Mouse (Mus musculus) liver, embryonic 15.5 days (tissue): ENCODE results near the gene Fcnb. TPM values are rescaled to one million over a fixed set of nuclear protein-coding genes. Genes with fewer than 3 reads are reported as not detected.

Experiments used
- ATAC-seq: fragments of 200-750 bp; cut with Nextera tagmentation; 2 replicates; pipeline ENCODE4 v1.8.0; 2017; ENCODE audit warnings: moderate number of reproducible peaks, mild to moderate bottlenecking, moderate library complexity; ENCODE audit not compliant: insufficient read depth
- H3K27ac ChIP-seq: fragments of 300-500 bp; sonication (generic); replicated peaks from 2 replicates; pipeline ENCODE4 v1.5.1; 2015; ENCODE audit warnings: mild to moderate bottlenecking, inconsistent platforms
- H3K27me3 ChIP-seq: fragments of 300-500 bp; sonication (generic); 2 replicates; pipeline ENCODE4 v1.6.1; 2015; ENCODE audit warnings: mild to moderate bottlenecking, inconsistent platforms
- H3K36me3 ChIP-seq: fragments of 300-500 bp; sonication (generic); replicated peaks from 2 replicates; pipeline ENCODE4 v1.6.1; 2015; ENCODE audit warnings: moderate library complexity, mild to moderate bottlenecking, inconsistent platforms
- H3K4me1 ChIP-seq: fragments of 300-500 bp; sonication (generic); replicated peaks from 2 replicates; pipeline ENCODE4 v1.6.1; 2015; ENCODE audit warnings: inconsistent platforms
- H3K4me2 ChIP-seq: fragments of 300-500 bp; sonication (generic); 2 replicates; pipeline ENCODE4 v1.6.1; 2015; ENCODE audit warnings: moderate library complexity, mild to moderate bottlenecking, inconsistent platforms
- H3K4me3 ChIP-seq: fragments of 300-500 bp; sonication (generic); replicated peaks from 2 replicates; pipeline ENCODE4 v1.5.1; 2015; ENCODE audit warnings: mild to moderate bottlenecking, inconsistent platforms
- H3K9ac ChIP-seq: fragments of 300-500 bp; sonication (generic); 2 replicates; pipeline ENCODE4 v1.6.1; 2015; ENCODE audit warnings: moderate library complexity, mild to moderate bottlenecking, inconsistent platforms
- H3K9me3 ChIP-seq: fragments of 300-500 bp; sonication (generic); replicated peaks from 2 replicates; pipeline ENCODE4 v1.6.1; 2016; ENCODE audit warnings: inconsistent platforms
- WGBS: fragments of 180-500 bp; shearing (Covaris S2); methylation state at CpG from one replicate; pipeline ENCODE4 v1.1.7; 2015; ENCODE audit warnings: mixed read lengths; ENCODE audit not compliant: insufficient replicate concordance; 5-methylcytosine and 5-hydroxymethylcytosine counted together
- polyA plus RNA-seq: library from polyadenylated mRNA; unstranded; fragments of >200 nt; fragmentation: Nextera tagmentation; extraction: Ambion mirVana; gene quantifications from 2 replicates; pipeline ENCODE4 v1.2.1, GENCODE M21; 2015

The Fcnb gene
- polyA plus RNA-seq, 1 experiment from 2014 or later: 63.9 TPM

DNA sequence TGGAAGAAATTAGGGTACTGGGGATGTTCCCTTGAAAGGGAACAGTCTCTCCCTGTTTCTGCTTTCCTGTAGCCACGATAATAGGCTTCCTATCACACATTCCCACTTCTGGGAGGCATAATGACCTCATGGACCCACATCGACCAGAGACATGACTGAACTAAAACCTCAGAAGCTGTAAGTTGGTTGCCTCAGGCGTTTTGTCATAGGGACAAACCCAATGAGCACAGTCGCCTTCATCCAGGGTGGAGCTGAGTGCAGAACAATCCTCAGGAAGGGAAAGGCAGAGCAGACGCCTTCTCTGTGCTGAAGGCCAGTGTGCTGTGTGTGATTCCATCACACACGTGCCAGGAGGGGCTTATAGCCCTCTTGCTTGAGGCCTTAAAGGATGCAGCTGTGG is 38.4 kb downstream of the Fcnb start:
- Histone ChIP-seq H3K27me3 (no peaks in the 10 kb centered on the region), H3K9me3 (no peaks in the 10 kb centered on the region), H3K9ac (no peak overlapping the region), H3K27ac (peak overlapping the region; percentile 73; the same call in 1 of the 2 replicates), H3K4me2 (no peak overlapping the region), H3K4me1 (peaks cover 41% of the 10 kb centered on the region), H3K4me3 (no peak overlapping the region), H3K36me3 (no peaks in the 10 kb centered on the region)
- 62% methylated on average over 6 of the region's 6 CpGs for WGBS
- no peak for ATAC-seq

DNA sequence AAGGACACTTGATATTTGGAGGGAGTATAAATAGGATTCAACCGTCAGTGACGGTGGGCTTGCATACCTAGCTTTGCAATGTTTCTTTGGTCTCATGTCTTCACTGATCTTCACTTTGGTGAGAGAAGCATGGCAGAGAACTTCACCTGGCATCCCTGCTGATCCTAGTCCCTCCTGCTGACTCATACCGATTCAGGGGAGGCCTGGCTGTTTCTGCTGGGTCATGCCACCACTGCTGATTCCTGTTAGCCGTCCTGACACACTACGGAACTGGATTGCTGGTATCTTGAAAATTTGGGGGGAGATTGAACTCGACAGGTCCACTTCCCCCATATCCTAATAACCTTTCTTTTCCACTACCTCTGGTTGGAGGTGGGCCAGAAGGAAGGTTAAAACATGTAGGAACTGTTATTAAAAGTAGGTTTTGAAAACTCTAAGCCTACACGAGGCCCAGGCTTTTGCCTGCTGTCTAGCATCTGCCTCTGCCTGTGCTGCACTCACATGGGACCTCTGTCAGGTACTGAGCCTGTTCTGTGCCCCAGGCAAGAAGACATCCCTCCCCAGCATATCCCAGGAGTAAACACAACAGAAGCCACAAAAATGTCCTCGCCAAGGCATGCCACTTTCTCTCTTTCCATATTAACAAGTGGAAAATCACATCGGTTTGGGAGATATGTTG is 39.6 kb downstream of the Fcnb start:
- Histone ChIP-seq H3K9ac (no peak overlapping the region), H3K4me3 (no peak overlapping the region), H3K36me3 (no peaks in the 10 kb centered on the region), H3K27ac (peak overlapping the region; percentile 73), H3K4me1 (peaks cover 41% of the 10 kb centered on the region), H3K4me2 (no peak overlapping the region), H3K9me3 (no peaks in the 10 kb centered on the region), H3K27me3 (no peaks in the 10 kb centered on the region)
- peak; percentile 85 for ATAC-seq
- WGBS: 69% methylated on average over 9 of the region's 9 CpGs

DNA sequence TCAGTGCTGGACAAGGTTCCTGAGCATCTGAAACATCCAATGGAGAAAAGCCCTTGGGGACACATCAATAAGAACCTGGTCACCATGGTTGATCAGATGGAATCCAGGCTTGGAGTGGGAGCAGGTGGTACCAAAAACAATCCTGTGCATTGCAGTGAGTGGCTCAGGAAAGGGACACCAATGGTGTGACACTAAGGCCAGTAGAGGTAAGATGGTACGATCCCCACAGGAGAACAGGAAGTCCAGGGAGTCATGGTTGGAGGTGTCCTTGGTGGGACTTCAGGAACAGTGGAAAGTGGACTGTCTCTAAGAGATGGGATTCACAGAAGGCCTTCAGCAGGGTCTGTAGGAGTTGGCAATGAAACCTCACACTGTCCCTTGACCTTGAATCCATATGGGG is 44.2 kb downstream of the Fcnb start:
- Histone ChIP-seq H3K4me1 (peaks cover 23% of the 10 kb centered on the region), H3K36me3 (peaks cover 13% of the 10 kb centered on the region; the same call in 1 of the 2 replicates), H3K27ac (no peak overlapping the region), H3K9me3 (no peaks in the 10 kb centered on the region), H3K4me3 (no peak overlapping the region), H3K27me3 (no peaks in the 10 kb centered on the region), H3K9ac (no peak overlapping the region), H3K4me2 (no peak overlapping the region)
- 83% methylated on average over 1 of the region's 1 CpGs for WGBS
- no peak for ATAC-seq

DNA sequence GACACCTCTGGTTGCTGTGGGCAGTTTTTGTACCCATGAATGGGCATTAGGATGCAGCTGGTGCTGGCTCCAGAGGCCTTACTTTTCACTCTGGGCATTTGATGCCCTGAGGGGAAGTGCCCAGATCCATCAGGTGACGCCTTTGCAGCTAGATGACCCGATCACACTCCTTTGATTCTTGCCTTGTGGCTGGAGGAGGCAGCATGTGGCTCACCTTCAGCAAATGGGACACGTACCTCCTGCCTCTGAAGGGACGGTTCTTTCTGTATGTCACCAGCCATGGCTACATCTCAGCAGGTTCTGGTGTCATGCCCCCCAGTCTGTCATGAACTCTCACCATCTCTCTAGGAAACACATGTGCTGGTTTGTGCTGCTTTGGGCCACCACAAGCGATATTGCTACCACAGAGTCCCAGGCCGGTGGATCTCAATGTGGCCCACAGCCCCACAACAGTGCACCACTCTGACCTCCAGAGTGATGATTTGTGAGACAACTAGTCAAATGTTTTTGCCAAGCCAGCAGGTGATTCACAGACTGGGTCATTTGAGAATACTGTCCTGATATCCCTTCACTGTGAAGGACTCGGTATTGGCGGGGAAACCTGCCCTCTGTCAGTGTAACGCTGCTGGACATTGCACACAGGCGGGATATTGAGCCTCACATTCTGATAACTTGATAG is 44.9 kb downstream of the Fcnb start:
- Histone ChIP-seq H3K4me1 (peaks cover 16% of the 10 kb centered on the region), H3K4me3 (no peak overlapping the region), H3K4me2 (no peak overlapping the region), H3K27ac (0 out of 2 replicates have a peak overlapping the region, but pooled peaks have one; percentile 24), H3K9ac (no peak overlapping the region), H3K9me3 (no peaks in the 10 kb centered on the region), H3K27me3 (no peaks in the 10 kb centered on the region), H3K36me3 (peaks cover 13% of the 10 kb centered on the region; the same call in 1 of the 2 replicates)
- ATAC-seq: no peak
- WGBS: 77% methylated on average over 10 of the region's 10 CpGs

DNA sequence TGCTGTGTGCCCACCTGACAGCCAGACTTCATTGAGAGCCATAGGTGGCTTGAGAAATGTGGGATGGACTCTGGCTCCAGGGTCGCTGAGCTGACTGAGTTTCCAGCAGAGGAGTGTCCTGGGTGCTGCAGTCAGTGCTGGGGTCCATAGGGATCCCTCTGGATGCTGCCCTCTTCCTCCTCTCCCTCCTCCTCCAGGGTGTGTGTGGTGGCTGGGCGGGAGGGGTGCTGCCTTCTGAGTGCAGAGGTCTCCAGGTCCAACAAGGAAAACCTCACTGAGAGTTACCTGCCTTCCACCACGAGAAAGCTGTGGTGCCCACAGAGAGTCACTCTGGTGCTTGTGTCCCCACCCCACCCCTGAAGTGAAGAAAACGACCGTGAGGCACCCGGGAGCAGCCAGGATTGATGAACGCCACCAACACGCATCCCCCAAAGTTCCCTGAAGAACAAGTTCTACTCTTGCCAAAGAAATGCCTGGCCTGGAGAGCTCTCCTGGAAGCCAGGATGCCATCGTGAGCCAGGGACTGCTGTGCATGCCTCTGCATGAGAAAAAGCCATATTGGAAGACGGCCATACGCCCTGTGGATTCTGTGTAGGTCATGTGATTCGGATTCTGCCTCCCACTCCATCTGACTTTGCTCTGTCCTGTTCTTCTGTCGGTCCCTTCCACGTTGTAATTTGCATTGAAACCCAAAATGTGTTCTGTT is 46.1 kb downstream of the Fcnb start:
- Histone ChIP-seq H3K9ac (no peak overlapping the region), H3K4me3 (no peak overlapping the region), H3K27me3 (no peaks in the 10 kb centered on the region), H3K9me3 (no peaks in the 10 kb centered on the region), H3K4me2 (no peak overlapping the region), H3K36me3 (peaks cover 13% of the 10 kb centered on the region; the same call in 1 of the 2 replicates), H3K4me1 (peaks cover 15% of the 10 kb centered on the region), H3K27ac (no peak overlapping the region)
- no peak for ATAC-seq
- 81% methylated on average over 14 of the region's 14 CpGs for WGBS

DNA sequence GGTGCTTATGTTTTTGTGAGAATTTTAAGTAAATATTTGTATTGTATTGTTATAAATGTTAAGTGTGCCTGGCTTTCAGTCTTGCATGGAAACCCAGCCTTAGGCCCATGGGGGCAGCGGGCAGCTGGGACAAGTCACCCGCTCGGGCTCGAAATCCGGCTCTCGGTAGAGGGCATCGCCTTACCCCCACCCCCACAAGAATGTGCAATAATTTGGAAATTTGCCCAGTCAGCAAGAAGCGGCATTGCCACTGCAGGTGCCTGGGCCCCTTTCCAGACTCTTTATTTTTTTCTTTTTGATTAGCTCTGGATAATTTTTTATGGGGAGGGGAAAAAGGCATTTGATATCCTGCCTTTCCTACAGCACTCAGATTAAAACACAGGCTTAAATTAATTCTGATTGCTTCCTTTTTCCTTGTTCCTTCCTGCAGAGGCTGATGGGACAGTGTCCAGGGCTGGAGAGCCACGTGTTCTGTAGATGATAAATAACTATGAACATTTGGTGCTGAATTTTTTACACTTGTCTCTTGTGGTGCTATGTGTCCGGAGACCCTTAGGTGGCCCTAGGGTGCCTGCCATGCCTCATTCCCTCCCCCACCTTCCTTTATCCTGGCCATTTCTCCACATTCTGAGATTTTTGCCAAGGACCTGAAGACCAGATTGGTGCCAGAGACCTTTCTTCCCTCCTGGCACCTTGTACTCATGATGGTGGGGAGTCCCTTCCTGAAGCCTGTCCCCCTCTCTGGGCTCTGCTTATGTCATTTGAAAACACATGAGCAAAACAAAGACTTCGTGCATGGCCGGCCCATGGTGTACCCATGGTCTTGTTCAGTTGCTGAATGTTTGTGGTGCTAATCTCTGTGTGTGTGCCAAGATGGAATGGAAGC is 46.9 kb downstream of the Fcnb start:
- Histone ChIP-seq H3K36me3 (peaks cover 13% of the 10 kb centered on the region; the same call in 1 of the 2 replicates), H3K9me3 (no peaks in the 10 kb centered on the region), H3K27me3 (no peaks in the 10 kb centered on the region), H3K9ac (no peak overlapping the region), H3K4me1 (peaks cover 18% of the 10 kb centered on the region), H3K4me3 (no peak overlapping the region), H3K4me2 (no peak overlapping the region), H3K27ac (0 out of 2 replicates have a peak overlapping the region, but pooled peaks have one; percentile 7)
- WGBS: 68% methylated on average over 12 of the region's 12 CpGs
- ATAC-seq: no peak

DNA sequence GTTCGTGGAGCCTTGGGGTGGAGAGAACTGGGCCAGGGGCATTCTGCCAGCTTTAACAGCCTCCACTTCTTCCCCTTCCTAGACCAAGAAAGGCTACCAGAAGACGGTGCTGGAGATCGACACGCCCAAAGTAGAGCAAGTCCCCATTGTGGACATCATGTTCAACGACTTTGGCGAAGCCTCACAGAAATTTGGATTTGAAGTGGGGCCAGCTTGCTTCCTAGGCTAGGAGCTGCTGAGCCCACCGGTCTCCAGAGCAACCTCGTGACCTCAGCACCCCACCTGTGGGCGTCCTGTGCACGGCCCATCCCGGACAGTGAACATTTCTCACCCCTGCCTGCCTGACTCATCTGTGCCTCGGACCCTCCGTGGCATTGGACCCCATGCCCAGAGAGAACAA is 47.9 kb downstream of the Fcnb start:
- Histone ChIP-seq H3K27ac (no peak overlapping the region), H3K9ac (no peak overlapping the region), H3K4me2 (no peak overlapping the region), H3K4me1 (peaks cover 27% of the 10 kb centered on the region), H3K36me3 (peaks cover 13% of the 10 kb centered on the region; the same call in 1 of the 2 replicates), H3K4me3 (no peak overlapping the region), H3K27me3 (no peaks in the 10 kb centered on the region), H3K9me3 (no peaks in the 10 kb centered on the region)
- WGBS: 85% methylated on average over 13 of the region's 13 CpGs
- ATAC-seq: no peak

DNA sequence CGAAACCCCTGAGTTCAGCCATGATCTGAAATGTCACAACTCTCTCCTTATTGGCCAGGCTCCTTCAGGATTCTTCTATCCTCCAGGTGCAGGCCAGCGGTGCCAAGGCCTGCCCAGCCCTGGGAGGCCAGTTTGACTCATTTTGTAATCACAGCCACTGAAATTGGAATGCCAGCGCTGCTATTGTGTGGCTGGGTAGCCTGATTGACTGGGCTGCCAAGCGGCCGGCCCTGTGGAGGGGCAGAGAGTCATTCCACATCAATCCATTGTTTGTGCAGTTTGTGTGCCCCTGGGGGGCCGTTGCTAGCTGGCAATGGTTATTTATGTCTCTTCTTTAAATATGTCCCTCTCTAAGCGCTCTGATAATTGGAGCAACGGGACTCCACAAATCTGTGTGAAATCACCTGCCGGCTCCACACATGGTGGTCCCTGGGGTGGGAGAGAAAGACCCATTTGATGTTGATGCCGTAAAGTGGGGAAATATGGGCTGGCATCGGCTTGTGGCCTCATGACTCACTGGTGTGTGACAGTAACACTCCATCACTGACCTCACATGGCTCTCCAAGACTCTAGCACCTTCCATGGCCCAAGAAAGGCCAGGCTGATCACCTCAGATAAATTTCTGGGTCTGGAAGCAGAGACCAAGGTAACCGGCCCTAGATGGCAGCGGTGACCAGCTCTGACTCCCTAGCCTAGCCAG is 50.5 kb downstream of the Fcnb start:
- ATAC-seq: no peak
- H3K36me3 ChIP-seq: peaks cover 13% of the 10 kb centered on the region; the same call in 1 of the 2 replicates
- 82% methylated on average over 13 of the region's 13 CpGs for WGBS
- H3K9me3 ChIP-seq: no peaks in the 10 kb centered on the region
- H3K9ac ChIP-seq: peak overlapping the region; percentile 53; the same call in 1 of the 2 replicates
- H3K27ac ChIP-seq: peak overlapping the region; percentile 86; the same call in 1 of the 2 replicates
- H3K4me2 ChIP-seq: peak overlapping the region; percentile 51; the same call in 1 of the 2 replicates
- H3K27me3 ChIP-seq: no peaks in the 10 kb centered on the region
- H3K4me1 ChIP-seq: peaks cover 52% of the 10 kb centered on the region
- H3K4me3 ChIP-seq: no peak overlapping the region

DNA sequence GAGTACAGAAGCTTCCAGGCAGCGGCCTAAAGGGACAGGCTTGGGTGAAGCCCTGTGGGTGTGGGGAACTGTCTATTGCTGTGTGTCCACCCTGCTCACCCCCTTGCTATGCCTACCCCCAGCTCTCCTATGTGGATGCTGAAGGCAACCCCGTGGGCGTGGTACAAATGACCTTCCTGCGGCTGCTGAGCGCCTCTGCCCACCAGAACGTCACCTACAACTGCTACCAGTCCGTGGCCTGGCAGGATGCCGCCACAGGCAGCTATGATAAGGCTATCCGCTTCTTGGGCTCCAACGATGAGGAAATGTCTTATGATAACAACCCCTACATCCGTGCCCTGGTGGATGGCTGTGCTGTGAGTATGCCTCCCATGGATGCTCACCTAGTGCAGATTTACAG is 52.2 kb downstream of the Fcnb start:
- peak overlapping the region; percentile 32 for H3K4me3 ChIP-seq
- peak overlapping the region; percentile 53 for H3K9ac ChIP-seq
- peaks cover 13% of the 10 kb centered on the region; the same call in 1 of the 2 replicates for H3K36me3 ChIP-seq
- ATAC-seq: peak; percentile 79
- no peaks in the 10 kb centered on the region for H3K9me3 ChIP-seq
- H3K27ac ChIP-seq: peak overlapping the region; percentile 86
- H3K4me1 ChIP-seq: peaks cover 60% of the 10 kb centered on the region
- 39% methylated on average over 11 of the region's 11 CpGs for WGBS
- H3K27me3 ChIP-seq: no peaks in the 10 kb centered on the region
- peak overlapping the region; percentile 51 for H3K4me2 ChIP-seq

DNA sequence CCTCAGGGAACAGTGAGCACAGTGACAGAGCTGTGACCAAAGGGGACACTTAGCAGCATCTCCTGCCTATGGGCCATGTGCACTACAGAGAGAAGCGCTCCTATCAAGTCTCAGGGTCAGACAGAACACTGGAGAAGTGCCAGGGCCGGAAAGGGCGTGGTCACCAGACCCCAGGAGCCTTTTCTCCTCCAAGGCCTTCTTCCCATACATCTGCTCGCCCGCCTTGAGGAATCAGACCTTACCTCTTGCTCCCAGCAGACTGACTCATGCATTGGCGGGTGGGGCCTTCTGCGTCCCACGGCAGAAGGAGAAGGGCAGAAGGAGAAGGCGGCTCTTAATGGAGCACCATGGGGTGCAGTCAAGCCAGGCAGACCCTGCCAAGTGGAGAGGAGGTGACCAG is 52.8 kb downstream of the Fcnb start:
- peak; percentile 51 for ATAC-seq
- Histone ChIP-seq H3K4me1 (peaks cover 56% of the 10 kb centered on the region), H3K27ac (peak overlapping the region; percentile 86), H3K9ac (peak overlapping the region; percentile 53), H3K9me3 (no peaks in the 10 kb centered on the region), H3K36me3 (peaks cover 7% of the 10 kb centered on the region; the same call in 1 of the 2 replicates), H3K4me2 (peak overlapping the region; percentile 51), H3K27me3 (no peaks in the 10 kb centered on the region), H3K4me3 (peak overlapping the region; percentile 32; the same call in 1 of the 2 replicates)
- WGBS: 35% methylated on average over 9 of the region's 9 CpGs
